ENCODE assay signal across 11 mouse cellular contexts in genomic region chr9:70509906-70510525, GRCm38 (mm10). TPM values are rescaled to one million over a fixed set of nuclear protein-coding genes. Genes with fewer than 3 reads are reported as not detected.
DNase-seq lines count a peak whose midpoint lies in the region; ATAC-seq and TF ChIP-seq lines count a peak whose summit lies in the region.
"Had no signal": no experiment of that assay in that cellular context is flagged by ENCODE, and none has a peak within 500 bp of the region (broad histone marks: within the 10 kb centered on the region; RNA-seq: fewer than 3 reads in every experiment).

No protein-coding gene starts in this region.

- peak overlapping the region; percentile 25 for H3K27ac ChIP-seq in testis, adult 2 months (ENCODE audit: control insufficient read depth, insufficient read depth, low read depth, low read length)
- H3K27ac ChIP-seq in liver, embryonic 16.5 days (ENCODE audit: low read length), result peak overlapping the region; percentile 45; the same call in 1 of the 2 replicates
- H3K27ac ChIP-seq in forebrain, embryonic 13.5 days, result no peak overlapping the region
- H3K27ac ChIP-seq: embryonic facial prominence, embryonic 15.5 days; neural tube, embryonic 12.5 days had no signal

- H3K4me3 ChIP-seq in testis, adult 2 months (ENCODE audit: control insufficient read depth, low read depth, low read length), result no peak overlapping the region
- H3K4me3 ChIP-seq in liver, embryonic 16.5 days (ENCODE audit: low read depth, low read length), result no peak overlapping the region
- H3K4me3 ChIP-seq in forebrain, embryonic 13.5 days, result no peak overlapping the region
- H3K4me3 ChIP-seq: embryonic facial prominence, embryonic 15.5 days; neural tube, embryonic 12.5 days had no signal

- no peak overlapping the region for H3K9ac ChIP-seq in liver, embryonic 16.5 days (ENCODE audit: low read depth, low read length)
- no peak overlapping the region for H3K9ac ChIP-seq in forebrain, embryonic 13.5 days
- H3K9ac ChIP-seq: embryonic facial prominence, embryonic 15.5 days; neural tube, embryonic 12.5 days had no signal

- no peaks in the 10 kb centered on the region for H3K9me3 ChIP-seq in liver, embryonic 16.5 days (replicated peaks; ENCODE audit: control insufficient read depth, low read length)
- H3K9me3 ChIP-seq in forebrain, embryonic 13.5 days (replicated peaks), result no peaks in the 10 kb centered on the region
- H3K9me3 ChIP-seq: embryonic facial prominence, embryonic 15.5 days; neural tube, embryonic 12.5 days had no signal

- no peak overlapping the region for H3K4me2 ChIP-seq in liver, embryonic 16.5 days (ENCODE audit: low read depth, low read length)
- H3K4me2 ChIP-seq in forebrain, embryonic 13.5 days, result no peak overlapping the region
- H3K4me2 ChIP-seq: embryonic facial prominence, embryonic 15.5 days; neural tube, embryonic 12.5 days had no signal

- peak; percentile 15 for DNase-seq in gastrocnemius, adult 18-20 months (ENCODE audit: low spot score)
- no peak for DNase-seq in gastrocnemius, postnatal 14 days
- DNase-seq in testis, postnatal 10 days (ENCODE audit: low spot score), result no peak
- DNase-seq in right cerebral cortex, postnatal 36 days (ENCODE audit: low spot score in 2 of 2), result no peak
- no peak for DNase-seq in left cerebral cortex, postnatal 14 days (ENCODE audit: low spot score in 2 of 2)
- DNase-seq: cerebellum, adult 11-12 months had no signal

- intact Hi-C loops in gastrocnemius, postnatal 14 days (cut with DNase I; ENCODE audit: low total_unique reads), result no loop called here
- intact Hi-C loops in left cerebral cortex, postnatal 14 days (cut with DNase I), result loop anchor here (10.0 kb wide), 1 partner anchor 405 kb away; no protein-coding TSS in a partner anchor

- H3K36me3 ChIP-seq in testis, adult 2 months (ENCODE audit: control insufficient read depth, insufficient read depth, low read length), result no peaks in the 10 kb centered on the region
- H3K36me3 ChIP-seq in liver, embryonic 16.5 days (ENCODE audit: control insufficient read depth, insufficient read depth), result no peaks in the 10 kb centered on the region
- H3K36me3 ChIP-seq in forebrain, embryonic 13.5 days (ENCODE audit: poor library complexity, severe bottlenecking), result no peaks in the 10 kb centered on the region
- H3K36me3 ChIP-seq: embryonic facial prominence, embryonic 15.5 days; neural tube, embryonic 12.5 days had no signal

- no peak for TF ChIP-seq CTCF in testis, adult 2 months (IDR thresholded peaks at IDR 0.05; ENCODE audit: control insufficient read depth, insufficient read depth, insufficient replicate concordance, low read depth, low read length)

- peak; percentile 64 for ATAC-seq in liver, embryonic 16.5 days (ENCODE audit: low read depth)
- no peak for ATAC-seq in forebrain, embryonic 13.5 days

- WGBS in liver, embryonic 16.5 days (ENCODE audit: insufficient replicate concordance), result 55% methylated on average over 4 of the region's 4 CpGs
- 80% methylated on average over 4 of the region's 4 CpGs for WGBS in forebrain, embryonic 13.5 days

- no peaks in the 10 kb centered on the region for H3K4me1 ChIP-seq in testis, adult 2 months (ENCODE audit: control insufficient read depth, insufficient read depth, low read length)
- peaks cover 2% of the 10 kb centered on the region; the same call in 1 of the 2 replicates for H3K4me1 ChIP-seq in liver, embryonic 16.5 days (ENCODE audit: control insufficient read depth, low read depth, low read length)
- H3K4me1 ChIP-seq in forebrain, embryonic 13.5 days, result no peaks in the 10 kb centered on the region
- H3K4me1 ChIP-seq: embryonic facial prominence, embryonic 15.5 days; neural tube, embryonic 12.5 days had no signal

- no peaks in the 10 kb centered on the region for H3K27me3 ChIP-seq in testis, adult 2 months (ENCODE audit: control insufficient read depth, insufficient read depth, low read length)
- H3K27me3 ChIP-seq in liver, embryonic 16.5 days (ENCODE audit: control insufficient read depth, insufficient read depth, low read depth, low read length), result no peaks in the 10 kb centered on the region
- no peaks in the 10 kb centered on the region for H3K27me3 ChIP-seq in forebrain, embryonic 13.5 days
- H3K27me3 ChIP-seq: embryonic facial prominence, embryonic 15.5 days; neural tube, embryonic 12.5 days had no signal

- TF ChIP-seq POLR2A in testis, adult 2 months (IDR thresholded peaks at IDR 0.05; ENCODE audit: control insufficient read depth, low read depth, low read length), result no peak

RNA-seq across cellular contexts. Expression of gene Rnf111, which starts 6.5 kb away (rescaled TPM):
- total RNA-seq in gastrocnemius, adult 18-20 months (2021), result 10 to 100 TPM; 12.0 to 13.4 TPM
- 10 to 100 TPM; 12.4 to 13.6 TPM for total RNA-seq in gastrocnemius, postnatal 14 days (2021)
- 25.7 and 26.9 TPM in 2 replicates for polyA plus RNA-seq in testis, adult 2 months (2012; rRNA removed)
- polyA plus RNA-seq in liver, embryonic 16.5 days (2015; fragmentation: Nextera tagmentation; extraction: Ambion mirVana), result 6.9 and 7.9 TPM in 2 replicates
- polyA plus RNA-seq in forebrain, embryonic 13.5 days (2015; fragmentation: Nextera tagmentation; extraction: Ambion mirVana), result 35.1 and 35.7 TPM in 2 replicates
- total RNA-seq in left cerebral cortex, postnatal 14 days (2021), result 10 to 100 TPM; 39.7 to 40.3 TPM

RNA-seq across cellular contexts. Expression of gene Sltm, which starts 32.5 kb away (rescaled TPM):
- 10 to 100 TPM; 16.8 to 19.0 TPM for total RNA-seq in gastrocnemius, adult 18-20 months (2021)
- total RNA-seq in gastrocnemius, postnatal 14 days (2021), result 10 to 100 TPM; 15.8 to 16.6 TPM
- polyA plus RNA-seq in testis, adult 2 months (2012; rRNA removed), result 32.3 and 34.5 TPM in 2 replicates
- 14.9 and 16.1 TPM in 2 replicates for polyA plus RNA-seq in liver, embryonic 16.5 days (2015; fragmentation: Nextera tagmentation; extraction: Ambion mirVana)
- polyA plus RNA-seq in forebrain, embryonic 13.5 days (2015; fragmentation: Nextera tagmentation; extraction: Ambion mirVana), result 72.7 and 73.5 TPM in 2 replicates
- total RNA-seq in left cerebral cortex, postnatal 14 days (2021), result 10 to 100 TPM; 38.8 to 43.1 TPM
